Mouse (Mus musculus) regulatory T cell (primary cell): ENCODE measurements around the gene Slc35b4.

Source experiments
- in situ Hi-C: fragments of 300-600 bp; cut with MboI, MseI; formaldehyde crosslinking; loops from one replicate; pipeline ENCODE4 v1.15.1; 2025; ENCODE audit warnings: high pct_unique_total_duplicates

The Slc35b4 gene

DNA sequence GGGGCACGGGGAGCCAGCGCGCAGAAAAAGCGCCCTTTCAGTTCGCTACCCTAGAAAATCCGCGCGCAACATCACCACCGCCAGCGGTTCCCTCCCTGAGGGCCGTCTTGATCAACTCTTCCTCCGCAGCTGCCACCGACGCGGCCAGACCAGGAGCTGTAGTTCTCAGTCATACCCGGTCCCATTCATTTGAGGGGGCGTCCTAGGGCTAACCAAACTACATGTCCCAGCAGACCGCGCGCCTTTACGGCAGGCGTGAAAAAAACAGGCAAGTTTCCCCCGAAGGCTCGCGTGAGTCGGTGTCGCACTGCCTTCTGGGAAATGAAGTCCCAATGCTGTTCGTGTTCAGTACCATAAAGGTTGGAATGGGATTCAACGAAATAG lies at the start of gene Slc35b4:
Gene Slc35b4 (minus strand): TSS at position 248 of the 384 bp plus-strand sequence.
- in situ Hi-C loops: loop anchor here (10.0 kb wide), 1 partner anchor 1078 kb away; no protein-coding TSS in a partner anchor

GRCm38 (mm10) chr6:34225004-34225599 lies 48.2 kb upstream of the Slc35b4 start:
- in situ Hi-C loops: no loop called here

- in situ Hi-C loops: no loop called here
Observed at GRCm38 (mm10) chr6:34216450-34217319, 39.8 kb upstream of the Slc35b4 start.

GRCm38 (mm10) chr6:34205754-34206153 lies 28.8 kb upstream of the Slc35b4 start:
- in situ Hi-C loops: no loop called here

GRCm38 (mm10) chr6:34204971-34205572 lies 28.2 kb upstream of the Slc35b4 start:
- in situ Hi-C loops: no loop called here

DNA sequence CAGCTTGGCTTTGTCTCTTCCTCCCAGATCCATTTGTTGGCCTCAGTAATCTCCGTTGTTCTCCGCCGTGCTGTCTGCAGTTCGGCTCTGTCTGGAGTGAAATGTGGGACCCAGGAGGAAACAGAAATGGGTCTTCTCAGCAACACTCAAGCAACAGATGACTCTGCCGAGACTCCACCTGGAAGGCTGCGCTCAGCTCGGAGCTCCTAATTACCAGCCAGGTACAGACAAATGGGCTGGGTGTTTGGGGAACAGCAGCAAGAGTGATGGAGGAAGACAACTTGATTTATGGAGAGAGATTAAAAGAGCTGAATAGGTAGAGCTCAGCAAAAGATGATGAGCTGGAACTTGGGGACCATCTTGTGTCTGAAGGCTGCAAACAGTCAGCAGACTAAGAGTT lies 26.6 kb upstream of the Slc35b4 start:
- in situ Hi-C loops: no loop called here

- in situ Hi-C loops: loop anchor here (5.0 kb wide), 1 partner anchor 77 kb away; no protein-coding TSS in a partner anchor
Observed at GRCm38 (mm10) chr6:34194981-34195380, 18.1 kb upstream of the Slc35b4 start.

DNA sequence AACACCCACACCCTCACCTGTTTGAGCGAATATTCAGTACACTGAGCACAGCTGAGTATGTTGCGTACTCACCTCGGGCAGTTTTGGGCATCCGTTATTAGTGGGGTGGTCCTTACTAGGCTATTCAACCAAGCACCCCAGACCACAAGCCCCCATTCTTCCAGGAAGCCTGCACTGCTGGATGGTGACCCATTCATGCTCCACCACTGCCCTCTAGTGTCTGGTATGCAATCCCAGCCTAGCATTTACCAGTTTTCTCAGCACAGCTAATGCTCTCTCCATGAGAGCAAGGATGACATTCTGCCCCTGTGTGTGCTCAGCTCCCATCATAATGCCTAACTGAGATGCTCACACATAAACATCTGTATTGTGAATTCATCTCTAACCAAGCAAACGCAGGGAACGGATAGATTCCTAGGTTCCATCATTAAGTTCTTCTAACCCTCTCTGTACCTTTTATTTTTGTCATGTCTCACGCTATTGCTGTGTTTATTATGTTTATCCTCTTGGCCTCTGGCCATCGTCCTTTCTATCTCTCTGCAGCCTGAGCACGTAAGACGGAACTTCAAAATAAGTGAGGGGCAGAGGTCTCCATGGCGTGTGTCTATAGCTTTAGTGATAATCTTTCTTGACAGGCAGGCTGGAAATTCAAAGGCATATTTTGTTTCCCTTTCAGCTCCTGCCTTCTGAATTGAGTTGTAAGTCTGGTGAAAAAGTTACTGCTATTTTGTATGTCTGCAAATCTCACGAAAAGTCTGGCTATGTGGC lies 17.0 kb upstream of the Slc35b4 start:
- in situ Hi-C loops: no loop called here

DNA sequence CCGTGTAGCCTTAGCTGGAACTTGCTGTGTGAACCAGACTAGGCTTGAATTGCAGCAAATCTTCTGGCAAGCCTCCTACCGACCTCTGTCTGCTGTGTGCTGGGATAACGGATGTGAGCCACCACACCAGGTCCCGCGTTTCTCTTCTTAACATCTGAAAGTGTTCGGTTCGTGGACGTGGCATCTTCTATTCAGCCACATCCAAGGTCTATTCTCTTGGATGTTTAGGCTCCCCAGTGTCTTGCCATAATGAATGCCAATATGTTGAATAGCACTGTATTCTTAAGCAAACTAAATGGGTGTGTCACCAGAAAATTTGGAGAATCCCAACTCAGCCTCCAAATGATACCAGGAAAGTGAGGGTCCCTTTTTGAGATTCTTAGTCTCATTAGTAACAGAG lies 14.5 kb upstream of the Slc35b4 start:
- in situ Hi-C loops: no loop called here

DNA sequence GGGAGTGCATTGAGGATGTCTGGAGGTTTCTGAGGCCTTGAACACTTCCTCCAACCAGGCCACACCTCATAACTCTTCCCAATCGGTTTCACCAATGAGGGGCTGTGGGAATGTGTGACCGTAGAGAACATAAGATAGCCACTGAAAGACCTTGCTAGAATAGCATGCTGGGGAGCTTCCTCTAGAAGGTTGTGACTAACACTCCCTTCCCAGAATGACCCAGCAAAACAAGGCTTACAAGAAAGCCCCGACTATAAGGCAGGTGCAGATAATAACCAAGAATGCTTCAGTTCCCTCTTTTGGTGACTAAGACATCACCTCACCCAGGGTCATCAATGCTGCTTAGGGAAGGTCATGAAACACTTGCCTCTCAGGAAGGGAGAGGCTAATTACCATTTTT lies 12.6 kb upstream of the Slc35b4 start:
- in situ Hi-C loops: no loop called here

DNA sequence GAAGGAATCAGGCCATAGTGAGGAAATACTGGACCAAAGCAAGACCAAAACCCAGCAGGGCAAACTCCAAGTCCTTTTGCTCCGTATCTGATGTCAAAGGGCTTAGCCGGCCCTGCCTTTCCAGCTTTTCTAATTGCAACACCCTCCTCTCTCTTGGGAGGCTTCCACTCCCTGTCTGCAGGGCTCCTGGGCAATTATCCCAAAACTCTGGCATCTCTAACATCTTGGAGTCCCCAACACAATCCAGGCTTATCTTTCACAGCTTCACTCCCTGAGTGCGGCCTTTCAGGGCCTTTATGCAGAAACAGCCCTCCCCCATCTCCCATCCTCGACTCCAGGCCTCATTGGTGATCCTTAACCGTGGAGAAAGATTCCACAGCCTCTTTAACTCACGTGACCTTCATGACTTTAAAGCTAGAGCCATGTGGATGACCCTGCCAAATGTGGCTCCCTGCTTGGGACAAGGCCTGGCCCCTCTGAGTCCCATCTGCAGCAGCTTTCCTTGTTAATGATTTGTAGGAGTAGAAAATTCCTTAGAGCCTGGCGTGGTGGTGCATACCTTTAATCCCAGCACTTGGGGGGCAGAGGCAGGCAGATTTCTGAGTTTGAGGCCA lies 11.2 kb upstream of the Slc35b4 start:
- in situ Hi-C loops: no loop called here

GRCm38 (mm10) chr6:34187273-34187863 lies 10.5 kb upstream of the Slc35b4 start:
- in situ Hi-C loops: no loop called here

- in situ Hi-C loops: no loop called here
Observed at GRCm38 (mm10) chr6:34183326-34183725, 6.4 kb upstream of the Slc35b4 start.

DNA sequence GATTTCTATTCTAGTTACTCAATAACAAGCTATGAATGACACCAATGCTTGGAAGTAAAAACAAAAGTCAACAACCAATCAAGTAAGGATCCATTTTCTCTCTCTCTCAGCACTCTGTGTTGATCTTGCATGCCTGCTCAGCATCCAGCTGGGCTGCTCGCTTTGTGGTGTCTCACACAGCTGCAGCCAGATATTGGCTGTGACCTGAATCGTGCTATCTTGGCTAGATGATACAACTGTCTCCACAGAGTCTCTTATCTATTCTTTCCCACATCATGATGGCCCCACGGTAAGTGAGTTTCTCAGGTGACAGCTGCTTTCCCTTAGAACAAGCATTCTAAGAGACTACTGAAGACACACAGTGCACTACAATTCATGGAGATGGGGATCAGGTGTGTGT lies 5.0 kb upstream of the Slc35b4 start:
- in situ Hi-C loops: no loop called here

DNA sequence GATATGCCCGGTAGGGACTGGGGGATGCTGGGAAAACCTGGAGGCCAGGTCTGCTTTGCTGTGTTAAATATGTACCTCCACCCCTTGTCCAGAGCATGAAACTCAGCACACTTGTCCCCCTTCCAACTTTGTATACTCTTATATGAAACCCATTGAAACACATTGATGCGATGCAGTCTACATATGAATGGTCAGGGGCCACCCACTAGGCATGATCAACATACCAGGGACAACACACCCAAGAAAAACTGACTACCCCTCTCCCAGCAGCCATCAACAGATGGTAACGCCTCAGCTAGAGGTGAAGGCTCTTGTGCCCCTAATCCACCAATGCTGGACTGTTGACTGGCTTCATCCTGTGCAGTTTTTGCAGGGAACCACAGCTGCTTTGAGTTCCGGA lies 3.0 kb upstream of the Slc35b4 start:
- in situ Hi-C loops: loop anchor here (10.0 kb wide), 1 partner anchor 1075 kb away; no protein-coding TSS in a partner anchor

GRCm38 (mm10) chr6:34179007-34179406 lies 2.1 kb upstream of the Slc35b4 start:
- in situ Hi-C loops: loop anchor here (10.0 kb wide), 1 partner anchor 1076 kb away; no protein-coding TSS in a partner anchor

- in situ Hi-C loops: loop anchor here (10.0 kb wide), 1 partner anchor 1079 kb away; no protein-coding TSS in a partner anchor
Observed at GRCm38 (mm10) chr6:34176111-34176863, 624 bp downstream of the Slc35b4 start.

- in situ Hi-C loops: loop anchor here (10.0 kb wide), 1 partner anchor 1080 kb away; no protein-coding TSS in a partner anchor
Observed at GRCm38 (mm10) chr6:34174715-34175114, 2.2 kb downstream of the Slc35b4 start.

DNA sequence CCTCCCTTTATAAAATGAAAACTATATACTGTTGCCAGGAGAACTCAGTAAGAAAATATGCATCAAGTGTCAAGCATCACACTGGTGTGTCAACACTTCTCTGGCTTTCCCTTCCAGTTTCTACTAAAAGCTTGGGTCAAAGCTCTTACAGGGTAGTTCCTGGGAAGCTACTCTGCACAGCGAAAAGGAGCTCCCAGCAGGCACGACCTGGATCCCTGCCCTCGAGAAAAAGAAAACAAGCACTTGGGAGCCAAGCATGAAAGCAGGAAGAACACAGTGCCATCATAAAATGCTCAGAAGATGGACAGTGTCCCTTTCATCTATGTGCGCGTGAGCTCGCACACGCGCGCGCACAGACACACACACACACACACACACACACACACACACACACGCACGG lies 3.7 kb downstream of the Slc35b4 start:
- in situ Hi-C loops: loop anchor here (10.0 kb wide), 1 partner anchor 1082 kb away; no protein-coding TSS in a partner anchor
